Mouse (Mus musculus) mature B cell (primary cell): ENCODE measurements around the gene Klhl8.

Experiments
- in situ Hi-C: fragments of 300-500 bp; cut with MboI; formaldehyde crosslinking; loops from 2 replicates; pipeline ENCODE4 v1.14.3; 2019

The Klhl8 gene

GRCm38 (mm10) chr5:103846609-103847008 is 64.5 kb downstream of the Klhl8 start:
- in situ Hi-C loops, result no loop called here

- in situ Hi-C loops, result no loop called here
Observed at GRCm38 (mm10) chr5:103846154-103846551, 64.9 kb downstream of the Klhl8 start.

- in situ Hi-C loops, result no loop called here
Observed at GRCm38 (mm10) chr5:103845418-103846153, 65.5 kb downstream of the Klhl8 start.

- in situ Hi-C loops, result no loop called here
Observed at GRCm38 (mm10) chr5:103843938-103844337, 67.1 kb downstream of the Klhl8 start.

- in situ Hi-C loops, result no loop called here
Observed at GRCm38 (mm10) chr5:103839265-103839626, 71.8 kb downstream of the Klhl8 start.

GRCm38 (mm10) chr5:103838550-103839264 is 72.4 kb downstream of the Klhl8 start:
- in situ Hi-C loops, result no loop called here

GRCm38 (mm10) chr5:103836148-103836784 is 74.8 kb downstream of the Klhl8 start:
- in situ Hi-C loops, result no loop called here

- in situ Hi-C loops, result no loop called here
Observed at GRCm38 (mm10) chr5:103835471-103836147, 75.5 kb downstream of the Klhl8 start.

- in situ Hi-C loops, result no loop called here
Observed at GRCm38 (mm10) chr5:103830886-103831285, 80.2 kb downstream of the Klhl8 start.

GRCm38 (mm10) chr5:103829158-103829557 is 81.9 kb downstream of the Klhl8 start:
- in situ Hi-C loops, result no loop called here

GRCm38 (mm10) chr5:103828729-103829128 is 82.3 kb downstream of the Klhl8 start:
- in situ Hi-C loops, result no loop called here

GRCm38 (mm10) chr5:103828304-103828703 is 82.8 kb downstream of the Klhl8 start:
- in situ Hi-C loops, result no loop called here

GRCm38 (mm10) chr5:103822949-103823348 is 88.1 kb downstream of the Klhl8 start:
- in situ Hi-C loops, result no loop called here

- in situ Hi-C loops, result no loop called here
Observed at GRCm38 (mm10) chr5:103821500-103822298, 89.4 kb downstream of the Klhl8 start.

- in situ Hi-C loops, result no loop called here
Observed at GRCm38 (mm10) chr5:103821062-103821461, 90.0 kb downstream of the Klhl8 start.

- in situ Hi-C loops, result loop anchor here (5.0 kb wide), 1 partner anchor 137 kb away; no protein-coding TSS in a partner anchor
Observed at GRCm38 (mm10) chr5:103819674-103820073, 91.4 kb downstream of the Klhl8 start.

- in situ Hi-C loops, result loop anchor here (5.0 kb wide), 1 partner anchor 136 kb away; no protein-coding TSS in a partner anchor
Observed at GRCm38 (mm10) chr5:103818602-103819001, 92.5 kb downstream of the Klhl8 start.

- in situ Hi-C loops, result loop anchor here (5.0 kb wide), 1 partner anchor 135 kb away; no protein-coding TSS in a partner anchor
Observed at GRCm38 (mm10) chr5:103817754-103818153, 93.3 kb downstream of the Klhl8 start.

- in situ Hi-C loops, result loop anchor here (5.0 kb wide), 1 partner anchor 134 kb away; no protein-coding TSS in a partner anchor
Observed at GRCm38 (mm10) chr5:103816718-103817117, 94.3 kb downstream of the Klhl8 start.

GRCm38 (mm10) chr5:103815249-103815617 is 95.8 kb downstream of the Klhl8 start:
- in situ Hi-C loops, result loop anchor here (5.0 kb wide), 1 partner anchor 133 kb away; no protein-coding TSS in a partner anchor
